ENCODE assay signal across 10 mouse cellular contexts in genomic region chr8:90069411-90069993, GRCm38 (mm10).
DNase-seq lines count a peak whose midpoint lies in the region; ATAC-seq and TF ChIP-seq lines count a peak whose summit lies in the region.
"Had no signal": no experiment of that assay in that cellular context is flagged by ENCODE, and none has a peak within 500 bp of the region (broad histone marks: within the 10 kb centered on the region; RNA-seq: fewer than 3 reads in every experiment).

No protein-coding gene starts in this region.

- 21% methylated on average over 10 of the region's 10 CpGs for WGBS in limb, embryonic 12.5 days
- WGBS in limb, embryonic 10.5 days: 51% methylated on average over 10 of the region's 10 CpGs
- 6% methylated on average over 10 of the region's 10 CpGs for WGBS in hindbrain, postnatal 0 days

- H3K36me3 ChIP-seq in limb, embryonic 12.5 days: no peaks in the 10 kb centered on the region
- H3K36me3 ChIP-seq in limb, embryonic 10.5 days: no peaks in the 10 kb centered on the region
- H3K36me3 ChIP-seq in hindbrain, postnatal 0 days (ENCODE audit: insufficient read depth, low read length): no peaks in the 10 kb centered on the region

- no peak overlapping the region for H3K4me3 ChIP-seq in limb, embryonic 12.5 days (replicated peaks)
- H3K4me3 ChIP-seq in limb, embryonic 10.5 days: no peak overlapping the region
- H3K4me3 ChIP-seq in hindbrain, postnatal 0 days (ENCODE audit: low read length): no peak overlapping the region
- H3K4me3 ChIP-seq in layer of hippocampus, adult 2 months: no peak overlapping the region

- H3K27ac ChIP-seq in limb, embryonic 12.5 days: no peak overlapping the region
- H3K27ac ChIP-seq in limb, embryonic 10.5 days: no peak overlapping the region
- peak overlapping the region; percentile 58; the same call in 1 of the 2 replicates for H3K27ac ChIP-seq in hindbrain, postnatal 0 days
- H3K27ac ChIP-seq in layer of hippocampus, adult 2 months: no peak overlapping the region
- H3K27ac ChIP-seq: liver, embryonic 14.5 days had no signal

- H3K27me3 ChIP-seq in limb, embryonic 12.5 days: 0 out of 2 replicates have a peak, but pooled peaks cover 9% of the 10 kb centered on the region
- H3K27me3 ChIP-seq in limb, embryonic 10.5 days (ENCODE audit: low read depth, poor library complexity, severe bottlenecking): no peaks in the 10 kb centered on the region
- no peaks in the 10 kb centered on the region; the same call in 1 of the 2 replicates for H3K27me3 ChIP-seq in hindbrain, postnatal 0 days (ENCODE audit: insufficient read depth, low read length)

- no peak overlapping the region for H3K9ac ChIP-seq in limb, embryonic 12.5 days (replicated peaks)
- H3K9ac ChIP-seq in hindbrain, postnatal 0 days (replicated peaks; ENCODE audit: low read length): no peak overlapping the region
- H3K9ac ChIP-seq: liver, embryonic 14.5 days had no signal

- peak overlapping the region; percentile 30 for H3K4me2 ChIP-seq in limb, embryonic 12.5 days
- peak overlapping the region; percentile 38 for H3K4me2 ChIP-seq in hindbrain, postnatal 0 days (ENCODE audit: low read depth, low read length)

- no peak for TF ChIP-seq CTCF in hindbrain, postnatal 0 days (IDR thresholded peaks at IDR 0.05; ENCODE audit: low read depth)
- no peak for TF ChIP-seq CTCF in layer of hippocampus, adult 2 months (conservative IDR thresholded peaks at IDR 0.05)

- H3K9me3 ChIP-seq in limb, embryonic 12.5 days: no peaks in the 10 kb centered on the region
- no peaks in the 10 kb centered on the region for H3K9me3 ChIP-seq in limb, embryonic 10.5 days (replicated peaks)
- no peaks in the 10 kb centered on the region for H3K9me3 ChIP-seq in hindbrain, postnatal 0 days (ENCODE audit: low read length)

- H3K4me1 ChIP-seq in limb, embryonic 12.5 days (replicated peaks): peaks cover 18% of the 10 kb centered on the region
- peaks cover 10% of the 10 kb centered on the region for H3K4me1 ChIP-seq in limb, embryonic 10.5 days
- peaks cover 6% of the 10 kb centered on the region; the same call in 1 of the 2 replicates for H3K4me1 ChIP-seq in hindbrain, postnatal 0 days (ENCODE audit: insufficient read depth, low read length)

- peak; percentile 47; the same call in 1 of the 2 replicates for ATAC-seq in limb, embryonic 12.5 days (ENCODE audit: insufficient number of reproducible peaks, insufficient read depth, low FRiP score, low TSS enrichment, low read depth)
- ATAC-seq in hindbrain, postnatal 0 days: no peak

- peak; percentile 34 for DNase-seq in embryo, embryonic 11 days
- no peak for DNase-seq in embryo, embryonic 10.5 days (ENCODE audit: low spot score)
- DNase-seq in limb, embryonic 10.5 days (ENCODE audit: low spot score): no peak
- DNase-seq in hindbrain, postnatal 0 days (ENCODE audit: low spot score): peak; percentile 78
- DNase-seq in retina, postnatal 1 day: peak; percentile 79
- DNase-seq in thymus, postnatal 36 days: no peak
- DNase-seq in layer of hippocampus, adult 2 months (ENCODE audit: low spot score in 2 of 2): no peak
- DNase-seq: gastrocnemius, postnatal 14 days had no signal

Comparison
In these comparisons a context has a peak if more than half of its experiments do, and no peak if none do; other contexts are left out.
1. DNase-seq: peak in embryo, embryonic 11 days (single experiment), hindbrain, postnatal 0 days (single experiment) and retina, postnatal 1 day (single experiment); none in embryo, embryonic 10.5 days (single experiment), limb, embryonic 10.5 days (single experiment), thymus, postnatal 36 days (0 of 2) and layer of hippocampus, adult 2 months (0 of 2).